Mouse (Mus musculus) stomach, embryonic 15.5 days (tissue): ENCODE data around the gene Wtip. TPM values are rescaled to one million over a fixed set of nuclear protein-coding genes. Genes with fewer than 3 reads are reported as not detected.
"Not testable (repeated sequence)": the region's sequence is repeated elsewhere in the genome, so short reads cannot be mapped to it uniquely, and the experiment has no call there.

Experiments
- ATAC-seq: fragments of 200-750 bp; cut with Nextera tagmentation; 2 replicates; pipeline ENCODE4 v1.8.0; 2017; ENCODE audit warnings: low read depth, moderate number of reproducible peaks, moderate TSS enrichment; ENCODE audit not compliant: insufficient read depth, low FRiP score
- H3K27ac ChIP-seq: fragments of 300-500 bp; sonication (generic); 2 replicates; pipeline ENCODE4 v1.5.1; 2015; ENCODE audit warnings: mild to moderate bottlenecking, inconsistent platforms
- H3K27me3 ChIP-seq: fragments of 300-500 bp; sonication (generic); replicated peaks from 2 replicates; pipeline ENCODE4 v1.6.1; 2015; ENCODE audit warnings: inconsistent platforms
- H3K36me3 ChIP-seq: fragments of 300-500 bp; sonication (generic); 2 replicates; pipeline ENCODE4 v1.6.1; 2015; ENCODE audit warnings: inconsistent platforms
- H3K4me1 ChIP-seq: fragments of 300-500 bp; sonication (generic); 2 replicates; pipeline ENCODE4 v1.6.1; 2015; ENCODE audit warnings: inconsistent platforms
- H3K4me2 ChIP-seq: fragments of 300-500 bp; sonication (generic); 2 replicates; pipeline ENCODE4 v1.6.1; 2015; ENCODE audit warnings: mild to moderate bottlenecking, inconsistent platforms
- H3K4me3 ChIP-seq: fragments of 300-500 bp; sonication (generic); replicated peaks from 2 replicates; pipeline ENCODE4 v1.5.1; 2015; ENCODE audit warnings: inconsistent platforms
- H3K9ac ChIP-seq: fragments of 300-500 bp; sonication (generic); 2 replicates; pipeline ENCODE4 v1.6.1; 2015; ENCODE audit warnings: inconsistent platforms
- H3K9me3 ChIP-seq: fragments of 300-500 bp; sonication (generic); 2 replicates; pipeline ENCODE4 v1.6.1; 2016; ENCODE audit warnings: inconsistent platforms
- WGBS: fragments of 180-500 bp; shearing (Covaris S2); methylation state at CpG from one replicate; pipeline ENCODE4 v1.1.7; 2015; 5-methylcytosine and 5-hydroxymethylcytosine counted together
- polyA plus RNA-seq: library from polyadenylated mRNA; unstranded; fragments of >200 nt; fragmentation: Nextera tagmentation; extraction: Ambion mirVana; gene quantifications from 2 replicates; pipeline ENCODE4 v1.2.1, GENCODE M21; 2015

The Wtip gene
- polyA plus RNA-seq, 1 experiment from 2014 or later: 7.2 TPM

GRCm38 (mm10) chr7:34147193-34147592 is 14.1 kb upstream of the Wtip start:
- no peaks in the 10 kb centered on the region for H3K9me3 ChIP-seq
- H3K36me3 ChIP-seq: peaks cover 75% of the 10 kb centered on the region
- H3K4me3 ChIP-seq: no peak overlapping the region
- no peaks in the 10 kb centered on the region for H3K27me3 ChIP-seq
- ATAC-seq: peak; percentile 70; the same call in 1 of the 2 replicates
- no peaks in the 10 kb centered on the region for H3K4me1 ChIP-seq
- WGBS: 65% methylated on average over 4 of the region's 4 CpGs
- no peak overlapping the region for H3K9ac ChIP-seq
- H3K4me2 ChIP-seq: no peak overlapping the region
- H3K27ac ChIP-seq: no peak overlapping the region

GRCm38 (mm10) chr7:34141123-34141522 is 8.1 kb upstream of the Wtip start:
- WGBS: 94% methylated on average over 13 of the region's 13 CpGs
- Histone ChIP-seq H3K27me3 (no peaks in the 10 kb centered on the region), H3K4me3 (no peak overlapping the region), H3K36me3 (peaks cover 53% of the 10 kb centered on the region), H3K4me2 (no peak overlapping the region), H3K9me3 (no peaks in the 10 kb centered on the region), H3K9ac (no peak overlapping the region), H3K27ac (no peak overlapping the region), H3K4me1 (no peaks in the 10 kb centered on the region)
- ATAC-seq: no peak

GRCm38 (mm10) chr7:34139493-34139892 is 6.4 kb upstream of the Wtip start:
- H3K4me1 ChIP-seq: no peaks in the 10 kb centered on the region
- no peak for ATAC-seq
- WGBS: 83% methylated on average over 6 of the region's 6 CpGs

GRCm38 (mm10) chr7:34134336-34134735 is 1.3 kb upstream of the Wtip start:
- Histone ChIP-seq H3K9ac (no peak overlapping the region), H3K27ac (0 out of 2 replicates have a peak overlapping the region, but pooled peaks have one; percentile 83), H3K36me3 (no peaks in the 10 kb centered on the region), H3K4me1 (peaks cover 21% of the 10 kb centered on the region; the same call in 1 of the 2 replicates), H3K4me3 (no peak overlapping the region), H3K4me2 (no peak overlapping the region), H3K27me3 (no peaks in the 10 kb centered on the region), H3K9me3 (no peaks in the 10 kb centered on the region)
- ATAC-seq: peak; percentile 21; the same call in 1 of the 2 replicates
- WGBS: 66% methylated on average over 2 of the region's 2 CpGs

More at GRCm38 (mm10) chr7:34139493-34139892, 6.4 kb upstream of the Wtip start:
- peaks cover 44% of the 10 kb centered on the region for H3K36me3 ChIP-seq
- no peak overlapping the region for H3K4me2 ChIP-seq
- no peak overlapping the region for H3K9ac ChIP-seq
- H3K4me3 ChIP-seq: no peak overlapping the region
- no peaks in the 10 kb centered on the region for H3K9me3 ChIP-seq
- H3K27me3 ChIP-seq: no peaks in the 10 kb centered on the region
- H3K27ac ChIP-seq: no peak overlapping the region

GRCm38 (mm10) chr7:34132355-34133079 is 551 bp downstream of the Wtip start:
- Histone ChIP-seq H3K36me3 (peaks cover 2% of the 10 kb centered on the region; the same call in 1 of the 2 replicates), H3K4me3 (peak overlapping the region; percentile 84), H3K27ac (peak overlapping the region; percentile 83), H3K27me3 (no peaks in the 10 kb centered on the region), H3K4me1 (peaks cover 21% of the 10 kb centered on the region; the same call in 1 of the 2 replicates), H3K4me2 (peak overlapping the region; percentile 70), H3K9me3 (no peaks in the 10 kb centered on the region), H3K9ac (peak overlapping the region; percentile 87)
- under 1% methylated on average over 98 of the region's 116 CpGs for WGBS
- peak; percentile 52; the same call in 1 of the 2 replicates for ATAC-seq

GRCm38 (mm10) chr7:34131959-34132354 is 1.1 kb downstream of the Wtip start:
- Histone ChIP-seq H3K36me3 (peaks cover 8% of the 10 kb centered on the region; the same call in 1 of the 2 replicates), H3K4me2 (peak overlapping the region; percentile 70), H3K4me3 (peak overlapping the region; percentile 84), H3K9ac (peak overlapping the region; percentile 87; the same call in 1 of the 2 replicates), H3K27ac (peak overlapping the region; percentile 17; the same call in 1 of the 2 replicates), H3K27me3 (no peaks in the 10 kb centered on the region), H3K9me3 (no peaks in the 10 kb centered on the region), H3K4me1 (peaks cover 21% of the 10 kb centered on the region; the same call in 1 of the 2 replicates)
- WGBS: under 1% methylated on average over 3 of the region's 3 CpGs
- ATAC-seq: no peak

- H3K9me3 ChIP-seq: no peaks in the 10 kb centered on the region
- peak overlapping the region; percentile 84; the same call in 1 of the 2 replicates for H3K4me3 ChIP-seq
- 65% methylated on average over 3 of the region's 3 CpGs for WGBS
- no peak for ATAC-seq
- peaks cover 14% of the 10 kb centered on the region; the same call in 1 of the 2 replicates for H3K36me3 ChIP-seq
- no peaks in the 10 kb centered on the region for H3K27me3 ChIP-seq
- H3K9ac ChIP-seq: no peak overlapping the region
- H3K4me1 ChIP-seq: peaks cover 21% of the 10 kb centered on the region; the same call in 1 of the 2 replicates
- peak overlapping the region; percentile 70; the same call in 1 of the 2 replicates for H3K4me2 ChIP-seq
- no peak overlapping the region for H3K27ac ChIP-seq
These were observed 1.9 kb downstream of the Wtip start for GRCm38 (mm10) chr7:34131118-34131517.

GRCm38 (mm10) chr7:34126291-34126690 is 6.8 kb downstream of the Wtip start:
- Histone ChIP-seq H3K36me3 (peaks cover 14% of the 10 kb centered on the region; the same call in 1 of the 2 replicates), H3K27me3 (no peaks in the 10 kb centered on the region), H3K9ac (no peak overlapping the region), H3K9me3 (no peaks in the 10 kb centered on the region), H3K4me2 (no peak overlapping the region), H3K27ac (no peak overlapping the region), H3K4me1 (0 out of 2 replicates have a peak, but pooled peaks cover 10% of the 10 kb centered on the region), H3K4me3 (no peak overlapping the region)
- WGBS: 83% methylated on average over 3 of the region's 3 CpGs
- no peak for ATAC-seq

GRCm38 (mm10) chr7:34125346-34125745 is 7.7 kb downstream of the Wtip start:
- no peak overlapping the region for H3K4me3 ChIP-seq
- H3K9me3 ChIP-seq: no peaks in the 10 kb centered on the region
- H3K36me3 ChIP-seq: peaks cover 14% of the 10 kb centered on the region; the same call in 1 of the 2 replicates
- WGBS: 85% methylated on average over 9 of the region's 9 CpGs
- no peaks in the 10 kb centered on the region for H3K27me3 ChIP-seq
- no peak overlapping the region for H3K27ac ChIP-seq
- 0 out of 2 replicates have a peak, but pooled peaks cover 4% of the 10 kb centered on the region for H3K4me1 ChIP-seq
- ATAC-seq: no peak
- H3K9ac ChIP-seq: no peak overlapping the region
- no peak overlapping the region for H3K4me2 ChIP-seq

GRCm38 (mm10) chr7:34122987-34123720 is 9.9 kb downstream of the Wtip start:
- Histone ChIP-seq H3K27me3 (no peaks in the 10 kb centered on the region), H3K4me1 (no peaks in the 10 kb centered on the region), H3K36me3 (peaks cover 14% of the 10 kb centered on the region; the same call in 1 of the 2 replicates), H3K4me3 (no peak overlapping the region), H3K9me3 (no peaks in the 10 kb centered on the region), H3K9ac (no peak overlapping the region), H3K27ac (no peak overlapping the region), H3K4me2 (no peak overlapping the region)
- 83% methylated on average over 6 of the region's 6 CpGs for WGBS
- ATAC-seq: no peak

- H3K4me3 ChIP-seq, H3K27ac ChIP-seq, H3K4me1 ChIP-seq, H3K9me3 ChIP-seq, H3K27me3 ChIP-seq, H3K9ac ChIP-seq, ATAC-seq, H3K4me2 ChIP-seq: not testable (repeated sequence)
- peaks cover 14% of the 10 kb centered on the region for H3K36me3 ChIP-seq
- 9% methylated on average over 1 of the region's 1 CpGs for WGBS
These were observed 12.4 kb downstream of the Wtip start for GRCm38 (mm10) chr7:34120636-34121035.
